Mouse (Mus musculus) CD4-positive naive resting alpha-beta T cell, adult 57 days (primary cell): ENCODE results near the gene Tada2a. TPM values are rescaled to one million over a fixed set of nuclear protein-coding genes. Genes with fewer than 3 reads are reported as not detected.

ENCODE experiments used
- total RNA-seq: library from RNA; stranded (reverse); gene quantifications from one replicate; pipeline ENCODE4 v1.2.4, GENCODE M21; 2023

Tada2a gene
- 9.0 TPM for total RNA-seq

GRCm38 (mm10) chr11:84128943-84129798 is at the start of gene Tada2a, which contains the start of gene Acaca:
Tada2a (minus strand) TSS chr11:84129600.
Acaca (plus strand) TSS chr11:84129672.

DNA sequence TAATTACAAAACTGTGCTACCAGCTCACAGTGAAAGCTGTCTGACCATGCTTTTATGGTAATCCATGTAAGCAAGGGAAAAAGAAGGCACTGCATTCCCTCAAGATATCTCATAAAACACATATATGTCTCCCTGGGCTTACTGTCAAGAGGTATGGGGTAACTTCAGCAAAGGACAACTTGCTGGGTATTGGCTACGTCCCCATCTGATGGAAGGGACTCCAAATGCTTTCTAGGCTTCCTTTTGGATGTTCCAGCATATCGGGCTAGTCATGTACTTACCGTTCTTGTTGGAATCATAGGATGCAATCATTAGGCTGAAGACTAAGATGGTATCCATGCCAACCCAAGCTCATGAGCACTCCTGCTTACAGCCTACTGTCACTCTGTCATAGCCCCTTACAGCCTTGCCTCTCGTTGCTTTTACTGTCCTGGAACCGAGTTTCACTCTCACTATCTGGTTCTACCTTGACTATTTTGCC is 37.7 kb upstream of the Tada2a start, which contains the start of gene Gm11437:
Gene Gm11437, minus strand, starts transcription at position 431 of the 481 bp plus-strand sequence.

GRCm38 (mm10) chr11:84069034-84069370 is 60.4 kb downstream of the Tada2a start, which contains the start of gene Dusp14:
Dusp14 (minus strand) TSS chr11:84069261.

Other genes starting within 250 kb of the Tada2a start
- gene Ddx52, start 187.5 kb downstream of the Tada2a start, total RNA-seq = 34.6 TPM
- 78.5 TPM for gene Synrg, start 165.2 kb downstream of the Tada2a start, total RNA-seq
- gene Dusp14, start 60.3 kb downstream of the Tada2a start, total RNA-seq = not detected
- gene Acaca, start 72 bp upstream of the Tada2a start, total RNA-seq = 37.6 TPM
- not detected for gene Gm11437, start 37.9 kb upstream of the Tada2a start, total RNA-seq